Mouse (Mus musculus): ENCODE results near the gene Klhl41.

Klhl41 gene

GRCm38 (mm10) chr2:69669853-69670252, at the start of gene Klhl41:
Klhl41 (plus strand) TSS chr2:69670120.
- POLR2A ChIA-PET, result interaction anchor here in 1 of 4 experiments (1.3 kb wide), 1 partner anchor 23 kb away, joined by 5 read pairs; the partner anchor contains the start of gene Bbs5
- CTCF ChIA-PET, result interaction anchor here in 3 of 4 experiments (0.7 to 1.4 kb wide), 3 partner anchors 10 kb away, joined by 3 to 6 read pairs (median 4); no protein-coding TSS in a partner anchor

GRCm38 (mm10) chr2:69629215-69629614, 40.7 kb upstream of the Klhl41 start:
- POLR2A ChIA-PET, result interaction anchor here in 3 of 4 experiments (0.7 to 1.4 kb wide), 5 partner anchors 16 to 174 kb away, joined by 3 to 6 read pairs (median 4); partner anchors contain the start of gene Bbs5 (in 2 of the 3)
- CTCF ChIA-PET, result interaction anchor here in 2 of 4 experiments (0.9 to 2.1 kb wide), 4 partner anchors 9 to 229 kb away, joined by 3 to 6 read pairs (median 4); no protein-coding TSS in a partner anchor

- POLR2A ChIA-PET, result interaction anchor here in 2 of 4 experiments (0.8 to 1.2 kb wide), 3 partner anchors 17 to 173 kb away, joined by 3 to 6 read pairs (median 5); partner anchors contain the start of gene Bbs5 (in 1 of the 2)
- CTCF ChIA-PET, result interaction anchor here (0.6 to 1.4 kb wide), 9 partner anchors 8 to 279 kb away, joined by 3 to 6 read pairs (median 4); partner anchors contain the start of genes Ccdc173 (in 1 of the 4) and Phospho2 (in 1 of the 4)
These were observed 40.0 kb upstream of the Klhl41 start for GRCm38 (mm10) chr2:69629914-69630313.

GRCm38 (mm10) chr2:69630792-69631191, 39.1 kb upstream of the Klhl41 start:
- ChIA-PET CTCF (interaction anchor here in 2 of 4 experiments (0.6 to 0.7 kb wide), 2 partner anchors 158 to 382 kb away, joined by 3 to 10 read pairs; partner anchors contain the start of genes Ccdc173 (in 1 of the 2) and Phospho2 (in 1 of the 2)), POLR2A (interaction anchor here in 1 of 4 experiments (0.5 kb wide), 1 partner anchor 18 kb away, joined by 3 read pairs; no protein-coding TSS in a partner anchor)

GRCm38 (mm10) chr2:69631449-69631848, 38.5 kb upstream of the Klhl41 start:
- ChIA-PET POLR2A (interaction anchor here in 1 of 4 experiments (0.5 kb wide), 1 partner anchor 18 kb away, joined by 3 read pairs; no protein-coding TSS in a partner anchor), CTCF (interaction anchor here in 1 of 4 experiments (0.6 kb wide), 1 partner anchor 381 kb away, joined by 10 read pairs; no protein-coding TSS in a partner anchor)

- POLR2A ChIA-PET, result interaction anchor here in 1 of 4 experiments (1.0 to 1.3 kb wide), 3 partner anchors 11 to 87 kb away, joined by 3 read pairs; partner anchors contain the start of genes Bbs5, Fastkd1 and Ppig
These were observed 34.7 kb upstream of the Klhl41 start for GRCm38 (mm10) chr2:69635064-69635701.

GRCm38 (mm10) chr2:69635807-69636206, 34.1 kb upstream of the Klhl41 start:
- POLR2A ChIA-PET, result interaction anchor here in 1 of 4 experiments (0.6 to 1.3 kb wide), 7 partner anchors 11 to 881 kb away, joined by 3 to 5 read pairs (median 3); partner anchors contain the start of genes Bbs5, Fastkd1 and Ppig
- CTCF ChIA-PET, result interaction anchor here (0.6 to 1.5 kb wide), 14 partner anchors 11 to 601 kb away, joined by 3 to 14 read pairs (median 4); partner anchors contain the start of genes Bbs5 (in 2 of the 4), Ccdc173 (in 2 of the 4) and Phospho2 (in 2 of the 4)

More at GRCm38 (mm10) chr2:69635064-69635701, 34.7 kb upstream of the Klhl41 start:
- CTCF ChIA-PET, result interaction anchor here (0.5 to 1.4 kb wide), 16 partner anchors 8 to 600 kb away, joined by 3 to 14 read pairs (median 4); partner anchors contain the start of genes Bbs5 (in 2 of the 4), Ccdc173 (in 2 of the 4) and Phospho2 (in 2 of the 4)

GRCm38 (mm10) chr2:69637989-69638388, 31.9 kb upstream of the Klhl41 start:
- ChIA-PET POLR2A (interaction anchor here in 2 of 4 experiments (0.9 to 1.7 kb wide), 2 partner anchors 8 to 9 kb away, joined by 3 to 4 read pairs; partner anchors contain the start of gene Bbs5 (in 2 of the 2)), CTCF (interaction anchor here (0.6 to 1.4 kb wide), 5 partner anchors 9 to 446 kb away, joined by 3 to 8 read pairs (median 4); partner anchors contain the start of gene Bbs5 (in 1 of the 4))

GRCm38 (mm10) chr2:69640100-69640499, 29.8 kb upstream of the Klhl41 start:
- CTCF ChIA-PET, result interaction anchor here in 2 of 4 experiments (0.6 to 1.4 kb wide), 3 partner anchors 13 to 138 kb away, joined by 3 to 5 read pairs (median 4); no protein-coding TSS in a partner anchor
- POLR2A ChIA-PET, result interaction anchor here in 1 of 4 experiments (0.8 kb wide), 1 partner anchor 150 kb away, joined by 5 read pairs; no protein-coding TSS in a partner anchor

GRCm38 (mm10) chr2:69644968-69645617, 24.8 kb upstream of the Klhl41 start:
- CTCF ChIA-PET, result no interaction called here
- POLR2A ChIA-PET, result interaction anchor here in 1 of 4 experiments (1.3 kb wide), 1 partner anchor 77 kb away, joined by 7 read pairs; the partner anchor contains the start of gene Ppig

- POLR2A ChIA-PET, result interaction anchor here (0.6 to 1.6 kb wide), 29 partner anchors 9 to 175 kb away, joined by 3 to 9 read pairs (median 4); partner anchors contain the start of genes Fastkd1 (in 2 of the 4), Ppig (in 2 of the 4), Ccdc173 (in 1 of the 4) and Klhl23 (in 1 of the 4)
These were observed 23.0 kb upstream of the Klhl41 start, which contains the start of gene Bbs5 for GRCm38 (mm10) chr2:69646726-69647490. Bbs5 (plus strand) TSS chr2:69647171.

GRCm38 (mm10) chr2:69649716-69650115, 20.2 kb upstream of the Klhl41 start:
- ChIA-PET CTCF (no interaction called here), POLR2A (interaction anchor here in 2 of 4 experiments (0.6 to 1.1 kb wide), 2 partner anchors 14 to 37 kb away, joined by 3 read pairs; no protein-coding TSS in a partner anchor)

More at GRCm38 (mm10) chr2:69646726-69647490, 23.0 kb upstream of the Klhl41 start, which contains the start of gene Bbs5:
- CTCF ChIA-PET, result interaction anchor here (0.5 to 1.3 kb wide), 7 partner anchors 9 to 156 kb away, joined by 3 to 8 read pairs (median 3); partner anchors contain the start of genes Ccdc173 (in 1 of the 4) and Phospho2 (in 1 of the 4)

- ChIA-PET POLR2A (no interaction called here), CTCF (no interaction called here)
These were observed 10.6 kb upstream of the Klhl41 start for GRCm38 (mm10) chr2:69659326-69659725.

GRCm38 (mm10) chr2:69663827-69664476, 6.0 kb upstream of the Klhl41 start:
- POLR2A ChIA-PET, result interaction anchor here in 3 of 4 experiments (0.9 to 1.2 kb wide), 3 partner anchors 12 to 17 kb away, joined by 3 to 4 read pairs (median 4); partner anchors contain the start of gene Bbs5 (in 1 of the 3)
- CTCF ChIA-PET, result interaction anchor here in 2 of 4 experiments (0.5 to 1.5 kb wide), 4 partner anchors 15 to 135 kb away, joined by 3 to 4 read pairs (median 3); no protein-coding TSS in a partner anchor

- ChIA-PET POLR2A (no interaction called here), CTCF (no interaction called here)
These were observed 2.3 kb upstream of the Klhl41 start for GRCm38 (mm10) chr2:69667656-69668055.

- POLR2A ChIA-PET, result no interaction called here
- CTCF ChIA-PET, result no interaction called here
These were observed 1.5 kb upstream of the Klhl41 start for GRCm38 (mm10) chr2:69668414-69668813.

Data from embryonic stem cell, embryonic (primary cell).